Mouse (Mus musculus): Measurements from ENCODE around the gene Tmem59. TPM values are rescaled to one million over a fixed set of nuclear protein-coding genes. Genes with fewer than 3 reads are reported as not detected.

The Tmem59 gene
- polyA plus RNA-seq, 1 experiment from 2014 or later = 430 TPM

DNA sequence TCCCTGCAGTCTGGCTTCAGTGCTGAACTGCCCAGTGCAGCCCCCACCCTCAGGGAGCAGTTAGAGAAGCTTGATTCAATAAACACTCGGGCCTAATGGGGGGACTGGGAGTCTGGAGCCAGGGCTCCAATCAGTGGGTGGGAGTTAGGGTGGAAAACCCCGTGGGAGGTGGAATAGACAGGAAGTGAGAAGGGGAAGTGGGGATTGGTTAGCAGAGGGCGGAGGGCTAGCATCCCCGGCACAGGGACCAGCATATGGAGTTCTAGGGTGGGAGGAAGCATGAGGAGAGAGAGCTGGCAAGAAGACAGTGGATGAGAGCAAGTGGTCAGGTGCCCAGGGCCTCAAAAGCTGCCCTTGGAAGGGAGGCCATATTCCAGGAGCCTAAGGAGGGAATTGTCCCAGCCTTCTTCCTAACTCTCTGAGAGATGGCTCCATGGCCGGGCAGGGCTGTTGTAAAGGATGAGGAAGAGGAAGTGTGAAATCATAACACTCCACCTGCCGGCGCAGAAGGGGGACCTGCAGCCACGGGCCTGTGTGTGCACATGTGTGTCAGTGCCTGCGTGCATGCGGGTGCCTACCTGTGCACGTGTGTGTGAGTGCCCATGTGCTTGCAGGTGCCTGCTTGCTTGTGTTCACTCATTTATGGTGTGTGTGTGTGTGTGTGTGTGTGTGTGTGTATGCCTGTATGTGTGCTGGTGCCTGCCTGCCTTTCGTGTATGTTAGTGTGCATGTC is 35.2 kb downstream of the Tmem59 start:
- Histone ChIP-seq H3K36me3 (no peaks in the 10 kb centered on the region), H3K27me3 (no peaks in the 10 kb centered on the region), H3K4me1 (peaks cover 6% of the 10 kb centered on the region; the same call in 1 of the 2 replicates), H3K4me2 (replicated peaks) (no peak overlapping the region), H3K4me3 (no peak overlapping the region), H3K9ac (no peak overlapping the region), H3K9me3 (no peaks in the 10 kb centered on the region), H3K27ac (no peak overlapping the region)
- 64% methylated on average over 12 of the region's 12 CpGs for WGBS
- no peak for ATAC-seq (ENCODE audit: low FRiP score, low read depth)

DNA sequence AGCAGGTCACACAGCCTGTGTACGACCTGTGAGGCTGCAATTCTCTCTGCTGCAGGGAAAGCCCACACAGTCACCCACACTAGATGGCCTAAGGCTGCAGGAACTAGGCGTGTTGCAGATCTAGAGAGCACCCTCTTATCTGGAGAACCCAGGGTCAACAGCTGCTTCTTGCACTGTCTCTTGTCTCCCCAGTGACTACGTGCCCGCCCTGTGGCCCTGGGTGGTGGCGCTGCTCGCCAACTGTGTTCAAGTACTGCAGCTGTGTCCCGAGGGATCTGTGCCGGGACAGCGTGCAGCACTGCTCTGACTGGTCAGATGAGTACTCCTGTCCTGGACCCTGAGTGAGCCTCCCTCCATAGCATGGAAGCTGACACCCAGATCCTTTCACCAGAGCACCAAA is 39.4 kb downstream of the Tmem59 start:
- no peak overlapping the region for H3K4me3 ChIP-seq
- peaks cover 6% of the 10 kb centered on the region; the same call in 1 of the 2 replicates for H3K4me1 ChIP-seq
- no peaks in the 10 kb centered on the region for H3K27me3 ChIP-seq
- no peak overlapping the region for H3K27ac ChIP-seq
- H3K9ac ChIP-seq = no peak overlapping the region
- no peaks in the 10 kb centered on the region for H3K9me3 ChIP-seq
- no peaks in the 10 kb centered on the region for H3K36me3 ChIP-seq
- 87% methylated on average over 9 of the region's 9 CpGs for WGBS
- ATAC-seq (ENCODE audit: low FRiP score, low read depth) = no peak
- no peak overlapping the region for H3K4me2 ChIP-seq (replicated peaks)

DNA sequence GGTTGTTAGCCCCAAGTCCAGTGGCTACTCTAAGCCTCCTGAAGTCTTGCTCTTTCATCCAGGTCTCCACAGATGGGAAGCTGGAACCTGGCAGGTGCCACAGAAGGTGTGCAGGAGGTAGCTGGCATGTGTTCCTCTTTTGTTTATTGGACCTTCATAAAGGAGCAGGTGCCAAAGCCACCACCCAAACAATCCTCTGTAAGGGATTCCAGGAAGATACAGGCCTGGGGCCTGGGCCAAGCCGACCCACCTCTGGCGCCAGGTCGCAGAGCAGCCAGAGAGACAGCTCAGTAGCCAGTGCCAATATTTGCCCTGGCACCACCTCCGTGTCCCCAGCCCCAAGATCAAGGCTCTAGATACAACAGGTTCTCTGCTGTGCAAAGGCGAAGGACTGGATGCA is 43.3 kb downstream of the Tmem59 start:
- H3K4me1 ChIP-seq = no peaks in the 10 kb centered on the region
- 92% methylated on average over 5 of the region's 5 CpGs for WGBS
- H3K4me3 ChIP-seq = no peak overlapping the region
- H3K4me2 ChIP-seq (replicated peaks) = no peak overlapping the region
- H3K27ac ChIP-seq = no peak overlapping the region
- no peaks in the 10 kb centered on the region for H3K36me3 ChIP-seq
- H3K27me3 ChIP-seq = no peaks in the 10 kb centered on the region
- H3K9ac ChIP-seq = no peak overlapping the region
- no peak for ATAC-seq (ENCODE audit: low FRiP score, low read depth)
- no peaks in the 10 kb centered on the region for H3K9me3 ChIP-seq

DNA sequence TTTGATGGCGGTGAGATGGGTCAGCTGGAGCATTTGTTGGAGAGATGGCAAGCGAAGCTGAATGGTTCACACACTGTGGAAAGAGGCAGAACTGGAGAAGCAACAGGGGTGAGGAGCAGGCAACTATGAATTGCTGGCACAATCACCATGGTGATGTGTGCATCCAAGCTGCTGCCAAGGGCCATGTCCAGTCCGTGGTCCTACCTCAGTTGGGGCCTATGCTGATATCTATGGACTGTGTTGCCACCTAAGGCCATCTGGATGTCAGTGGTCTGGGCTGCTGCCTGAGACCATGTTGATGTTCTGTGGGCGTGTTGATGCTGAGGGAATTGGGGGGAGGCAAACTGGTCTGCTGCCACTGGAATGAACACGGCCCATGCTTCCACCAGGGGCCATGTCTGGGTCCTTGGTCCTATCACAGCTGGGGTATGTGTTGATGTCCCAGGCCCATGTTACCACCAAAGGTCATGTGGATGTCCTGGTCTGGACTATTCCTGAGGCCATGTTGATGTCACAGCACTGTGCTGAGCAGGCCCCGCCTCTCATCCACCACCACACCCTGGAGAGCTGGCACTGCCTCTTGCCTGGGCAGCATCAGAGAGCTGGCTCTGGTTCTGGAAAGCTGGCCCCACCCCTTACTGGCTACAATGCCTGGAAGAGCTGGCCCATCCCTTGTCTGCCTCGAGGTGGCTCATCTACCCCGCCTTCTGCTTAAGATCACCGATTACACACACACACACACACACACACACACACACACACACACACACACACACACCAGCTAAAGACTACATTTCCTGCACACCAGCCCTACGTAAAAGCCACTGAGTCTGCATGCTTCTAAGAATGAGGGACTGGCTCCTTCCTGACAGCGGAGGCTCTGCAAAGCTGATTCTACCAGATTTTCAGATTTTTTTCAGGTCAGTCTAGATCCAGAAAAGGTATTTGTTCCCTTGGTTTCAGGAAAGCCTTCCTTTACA is 45.3 kb downstream of the Tmem59 start:
- Histone ChIP-seq H3K27me3 (no peaks in the 10 kb centered on the region), H3K36me3 (no peaks in the 10 kb centered on the region), H3K4me3 (no peak overlapping the region), H3K4me2 (replicated peaks) (no peak overlapping the region), H3K27ac (no peak overlapping the region), H3K4me1 (no peaks in the 10 kb centered on the region), H3K9ac (no peak overlapping the region), H3K9me3 (no peaks in the 10 kb centered on the region)
- WGBS = 82% methylated on average over 11 of the region's 11 CpGs
- ATAC-seq (ENCODE audit: low FRiP score, low read depth) = no peak

DNA sequence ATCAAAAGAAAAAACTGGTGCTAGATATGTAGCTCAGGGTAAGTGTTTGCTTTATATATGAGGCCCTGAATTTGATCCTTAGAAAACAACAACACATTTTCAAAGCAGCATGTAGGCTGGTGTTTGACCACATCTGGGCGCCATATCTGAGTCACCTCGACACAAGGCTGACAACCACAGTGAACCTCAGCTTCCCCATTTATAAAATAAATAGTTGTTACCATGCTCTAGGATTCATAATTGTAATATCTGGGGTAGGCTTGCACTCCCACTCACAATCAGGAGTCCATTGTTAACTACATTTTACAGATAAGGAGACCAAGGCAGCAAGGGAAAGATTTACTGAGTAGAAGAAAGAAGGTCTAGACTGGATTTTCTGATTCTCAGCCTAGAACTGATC is 48.1 kb downstream of the Tmem59 start:
- 80% methylated on average over 2 of the region's 2 CpGs for WGBS
- H3K36me3 ChIP-seq = peaks cover 7% of the 10 kb centered on the region
- no peak overlapping the region for H3K27ac ChIP-seq
- no peaks in the 10 kb centered on the region for H3K9me3 ChIP-seq
- H3K4me2 ChIP-seq (replicated peaks) = no peak overlapping the region
- no peak overlapping the region for H3K4me3 ChIP-seq
- no peak for ATAC-seq (ENCODE audit: low FRiP score, low read depth)
- no peaks in the 10 kb centered on the region for H3K4me1 ChIP-seq
- no peaks in the 10 kb centered on the region for H3K27me3 ChIP-seq
- no peak overlapping the region for H3K9ac ChIP-seq

DNA sequence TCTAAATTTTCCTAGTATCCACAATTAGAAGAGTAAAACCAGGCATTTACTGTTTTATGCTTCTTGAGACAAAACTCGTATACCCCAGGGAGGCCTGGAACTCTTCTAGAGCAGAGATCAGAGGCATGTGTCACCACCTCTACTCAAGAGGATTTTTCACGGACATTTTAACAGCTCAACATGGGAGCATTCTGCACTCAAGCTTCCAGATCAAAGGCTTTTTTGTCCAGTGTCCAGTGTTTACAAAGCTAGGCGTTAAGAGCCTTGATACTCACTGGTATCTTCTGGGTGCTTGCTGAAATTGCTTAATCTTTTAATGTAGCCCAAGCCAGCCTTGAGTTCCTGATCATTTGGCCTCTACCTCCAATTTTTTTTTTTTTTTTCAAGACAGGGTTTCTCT is 54.0 kb downstream of the Tmem59 start:
- Histone ChIP-seq H3K4me1 (no peaks in the 10 kb centered on the region), H3K27ac (no peak overlapping the region), H3K9ac (no peak overlapping the region), H3K4me2 (replicated peaks) (no peak overlapping the region), H3K4me3 (no peak overlapping the region), H3K27me3 (no peaks in the 10 kb centered on the region), H3K36me3 (peaks cover 63% of the 10 kb centered on the region), H3K9me3 (no peaks in the 10 kb centered on the region)
- no peak for ATAC-seq (ENCODE audit: low FRiP score, low read depth)
- WGBS = 34% methylated on average over 3 of the region's 3 CpGs

DNA sequence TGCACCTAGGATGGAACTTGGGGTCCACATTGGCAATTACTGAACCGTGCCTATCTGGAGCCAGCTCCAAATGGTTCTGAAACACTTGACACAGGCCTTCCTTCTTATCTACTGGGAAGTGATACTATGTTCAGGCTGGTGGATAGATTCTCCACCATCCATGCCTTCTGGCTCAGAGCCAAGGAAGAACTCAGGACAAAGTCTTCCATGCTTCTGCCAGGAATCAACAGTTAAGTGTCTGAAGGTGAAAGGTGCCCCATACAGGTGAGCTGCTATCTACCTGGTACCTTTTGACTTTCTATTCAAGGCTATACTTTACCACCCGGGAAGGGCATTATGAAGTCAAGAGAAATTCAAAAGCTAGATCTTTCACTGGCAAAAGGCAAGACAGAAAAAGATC is 60.1 kb downstream of the Tmem59 start:
- Histone ChIP-seq H3K36me3 (peaks cover 97% of the 10 kb centered on the region), H3K9me3 (no peaks in the 10 kb centered on the region), H3K4me3 (no peak overlapping the region), H3K27me3 (no peaks in the 10 kb centered on the region), H3K4me1 (no peaks in the 10 kb centered on the region), H3K4me2 (replicated peaks) (no peak overlapping the region), H3K9ac (no peak overlapping the region), H3K27ac (no peak overlapping the region)
- WGBS = 93% methylated on average over 2 of the region's 2 CpGs
- ATAC-seq (ENCODE audit: low FRiP score, low read depth) = no peak

DNA sequence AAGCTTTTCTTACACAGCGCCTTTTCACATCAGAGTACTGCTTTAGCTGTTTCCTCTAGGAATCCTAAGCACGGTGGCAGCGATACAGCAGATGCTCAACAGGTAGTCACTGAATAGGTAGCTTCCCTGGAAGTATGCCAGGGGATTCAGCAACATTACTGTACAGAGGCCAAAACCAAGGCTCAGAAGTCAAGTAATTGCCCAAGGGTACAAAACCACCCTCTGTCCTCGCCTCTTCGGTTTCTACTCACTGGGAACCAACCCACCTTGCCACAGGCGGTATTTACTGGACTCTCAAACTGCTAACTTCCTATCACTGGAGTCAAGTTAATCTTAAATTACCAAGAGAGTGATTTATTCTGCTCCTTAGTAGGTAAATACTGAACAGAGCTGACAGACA is 62.0 kb downstream of the Tmem59 start:
- no peak for ATAC-seq (ENCODE audit: low FRiP score, low read depth)
- Histone ChIP-seq H3K4me3 (no peak overlapping the region), H3K9ac (no peak overlapping the region), H3K27ac (no peak overlapping the region), H3K9me3 (no peaks in the 10 kb centered on the region), H3K4me1 (peaks cover under 1% of the 10 kb centered on the region; the same call in 1 of the 2 replicates), H3K36me3 (peaks cover 91% of the 10 kb centered on the region), H3K27me3 (no peaks in the 10 kb centered on the region), H3K4me2 (replicated peaks) (no peak overlapping the region)
- 93% methylated on average over 6 of the region's 6 CpGs for WGBS

DNA sequence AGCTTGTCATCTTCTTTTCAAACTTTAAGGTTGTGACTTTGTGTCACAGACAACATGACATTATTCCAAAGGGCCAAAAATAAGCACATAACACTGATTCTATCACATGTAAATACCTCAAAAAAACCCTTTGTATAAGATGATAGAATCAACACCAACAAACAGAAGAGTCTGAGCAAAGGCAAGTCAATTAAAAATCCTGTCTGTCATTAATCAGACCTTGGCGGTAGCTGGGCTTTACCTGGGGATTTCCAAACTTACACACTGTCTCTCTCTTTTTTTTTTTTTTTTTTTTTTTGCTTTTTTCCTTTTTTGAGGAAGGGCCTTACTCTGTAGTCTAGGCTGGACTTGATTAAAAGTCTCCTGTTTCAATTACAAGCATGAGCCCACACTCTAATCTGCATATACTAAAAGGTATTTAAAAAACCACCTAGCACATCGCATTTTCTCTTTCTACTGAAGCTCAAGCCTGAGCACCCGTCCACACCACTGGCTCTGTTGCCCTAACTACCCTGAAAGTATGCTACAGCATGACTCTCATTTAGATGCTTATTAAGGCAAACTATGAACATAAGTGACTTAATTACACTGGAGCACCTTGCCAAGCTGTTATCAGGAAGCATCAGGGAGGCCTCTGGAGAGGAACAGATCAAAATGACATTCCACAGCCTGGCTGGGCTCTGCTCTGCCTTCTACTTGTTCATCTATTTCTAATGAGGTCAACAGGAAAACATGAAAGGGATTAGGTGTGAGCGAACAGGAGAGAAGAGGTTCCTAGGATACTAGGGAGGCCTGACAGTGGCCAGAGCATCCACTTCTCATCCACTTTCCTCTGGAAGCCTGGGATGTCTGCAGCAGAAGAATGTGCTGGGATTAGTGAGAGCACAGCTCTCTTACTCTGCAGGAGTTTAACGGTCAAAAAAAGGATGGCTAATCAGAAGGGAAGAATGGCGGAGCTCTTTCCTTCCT is 65.5 kb downstream of the Tmem59 start:
- peaks cover 71% of the 10 kb centered on the region for H3K36me3 ChIP-seq

DNA sequence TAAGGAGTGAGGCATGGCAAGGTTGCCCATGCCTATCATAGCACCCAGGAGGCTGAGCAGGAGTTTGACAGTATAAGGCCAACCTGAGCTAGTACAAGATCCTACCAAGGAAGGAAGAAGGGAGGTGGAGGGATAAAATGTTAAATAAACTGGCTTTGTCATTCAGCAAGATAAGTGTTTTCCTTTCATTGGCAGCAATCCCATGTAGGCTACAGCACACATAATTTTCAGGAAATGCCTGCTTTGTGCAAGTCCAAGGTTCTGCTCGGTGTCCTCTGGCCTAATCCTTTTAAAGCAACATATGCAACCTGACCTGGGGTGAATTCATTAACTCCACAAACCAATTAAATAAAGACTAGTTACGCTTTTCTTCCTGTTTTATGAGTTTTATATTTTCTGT is 67.2 kb downstream of the Tmem59 start:
- Histone ChIP-seq H3K27me3 (no peaks in the 10 kb centered on the region), H3K4me3 (no peak overlapping the region), H3K4me1 (peaks cover 42% of the 10 kb centered on the region), H3K36me3 (peaks cover 53% of the 10 kb centered on the region), H3K4me2 (replicated peaks) (no peak overlapping the region), H3K9ac (no peak overlapping the region), H3K9me3 (no peaks in the 10 kb centered on the region), H3K27ac (no peak overlapping the region)
- ATAC-seq (ENCODE audit: low FRiP score, low read depth) = no peak
- WGBS = 22% methylated on average over 2 of the region's 2 CpGs

More for the DNA sequence above, 65.5 kb downstream of the Tmem59 start:
- no peak for ATAC-seq (ENCODE audit: low FRiP score, low read depth)
- H3K27me3 ChIP-seq = no peaks in the 10 kb centered on the region
- H3K9ac ChIP-seq = no peak overlapping the region
- H3K27ac ChIP-seq = no peak overlapping the region
- H3K4me1 ChIP-seq = peaks cover 27% of the 10 kb centered on the region
- no peak overlapping the region for H3K4me3 ChIP-seq
- H3K9me3 ChIP-seq = no peaks in the 10 kb centered on the region
- no peak overlapping the region for H3K4me2 ChIP-seq (replicated peaks)
- 72% methylated on average over 6 of the region's 6 CpGs for WGBS

DNA sequence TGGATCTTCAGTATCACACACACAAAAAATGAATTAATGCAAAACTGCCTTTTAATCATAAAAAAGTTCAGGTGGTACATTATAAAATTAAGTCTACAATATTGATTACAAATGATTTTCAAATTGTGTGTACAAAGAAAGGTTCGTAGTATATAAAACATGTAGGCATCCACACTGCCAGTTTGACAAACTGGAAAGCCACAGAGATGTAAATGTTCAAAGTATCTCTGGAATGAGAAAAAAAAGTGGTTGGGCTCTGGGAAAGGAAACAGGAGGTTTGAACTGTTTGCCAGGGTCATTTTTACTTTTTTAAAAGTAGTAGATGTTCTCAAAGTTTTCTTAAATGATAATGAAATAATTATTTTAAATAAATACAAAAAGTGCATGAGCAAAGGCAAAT is 67.8 kb downstream of the Tmem59 start:
- Histone ChIP-seq H3K9me3 (no peaks in the 10 kb centered on the region), H3K27me3 (no peaks in the 10 kb centered on the region), H3K27ac (no peak overlapping the region), H3K9ac (no peak overlapping the region), H3K4me3 (no peak overlapping the region), H3K4me2 (replicated peaks) (no peak overlapping the region), H3K36me3 (peaks cover 47% of the 10 kb centered on the region), H3K4me1 (peaks cover 46% of the 10 kb centered on the region)
- WGBS = 82% methylated on average over 1 of the region's 1 CpGs
- no peak for ATAC-seq (ENCODE audit: low FRiP score, low read depth)
